Mouse (Mus musculus) G1E (cell line): ENCODE results near the gene Smg6. TPM values are rescaled to one million over a fixed set of nuclear protein-coding genes. Genes with fewer than 3 reads are reported as not detected.

Source experiments
- ATAC-seq: 2 replicates; pipeline ENCODE4 v1.8.0; 2016; ENCODE audit warnings: mild to moderate bottlenecking; ENCODE audit not compliant: insufficient number of reproducible peaks, poor library complexity, low FRiP score, severe bottlenecking; ENCODE audit errors: extremely low read depth
- DNase-seq: peaks from one replicate; pipeline ENCODE4 v3.0.0; 2012; ENCODE audit warnings: low spot score
- H3K27me3 ChIP-seq: 2 replicates; pipeline ENCODE4 v1.6.1; 2012; ENCODE audit warnings: mild to moderate bottlenecking, low read length, inconsistent platforms; ENCODE audit not compliant: insufficient read depth
- H3K36me3 ChIP-seq: replicated peaks from 2 replicates; pipeline ENCODE3; 2012; ENCODE audit warnings: mild to moderate bottlenecking, inconsistent platforms
- H3K4me1 ChIP-seq: 2 replicates; pipeline ENCODE4 v1.6.1; 2012; ENCODE audit warnings: low read depth, low read length, inconsistent platforms, mixed read lengths; ENCODE audit not compliant: insufficient read depth
- H3K4me3 ChIP-seq: 2 replicates; pipeline ENCODE4 v1.5.1; 2012; ENCODE audit warnings: low read depth, mild to moderate bottlenecking, inconsistent platforms, low read length, moderate library complexity, mixed read lengths
- H3K9me3 ChIP-seq: replicated peaks from 2 replicates; pipeline ENCODE4 v1.6.1; 2012; ENCODE audit warnings: inconsistent platforms
- CTCF ChIP-seq: IDR thresholded peaks from 2 replicates; pipeline ENCODE4 v1.5.1; 2012; ENCODE audit warnings: low read depth, low read length, inconsistent platforms, mixed read lengths
- GATA1 ChIP-seq: IDR thresholded peaks from 2 replicates; pipeline ENCODE4 v1.6.1; 2012; ENCODE audit warnings: borderline replicate concordance, low read length, inconsistent platforms, mixed read lengths
- GATA2 ChIP-seq: IDR thresholded peaks from 2 replicates; pipeline ENCODE4 v1.6.1; 2012; ENCODE audit warnings: low read depth, low read length, inconsistent platforms, borderline replicate concordance
- POLR2AphosphoS5 ChIP-seq: IDR thresholded peaks from 2 replicates; pipeline ENCODE4 v1.6.1; 2012; ENCODE audit warnings: low read depth, low read length, inconsistent platforms; ENCODE audit not compliant: insufficient replicate concordance
- TAL1 ChIP-seq: conservative IDR thresholded peaks from 2 replicates; pipeline ENCODE4 v1.6.1; 2012; ENCODE audit warnings: low read depth, low read length, inconsistent platforms, mixed read lengths
- polyA plus RNA-seq: library from polyadenylated mRNA; stranded (reverse); fragments of >175 nt; gene quantifications from 2 replicates; pipeline ENCODE4 v1.2.3, GENCODE M21; 2012
- total RNA-seq, 2 experiments: library from RNA; stranded (forward) in 1 of 2; stranded (reverse) in 1 of 2; fragments of 200-1000 nt in 1 of 2; fragments of >200 nt in 1 of 2; fragmentation: Nextera tagmentation in 1 of 2; gene quantifications; 2 replicates each; pipeline ENCODE4 v1.2.3; 2014 to 2017

Smg6 gene
- total and polyA plus RNA-seq, 3 experiments: 17.4 to 54.3 (median 42.1) TPM

DNA sequence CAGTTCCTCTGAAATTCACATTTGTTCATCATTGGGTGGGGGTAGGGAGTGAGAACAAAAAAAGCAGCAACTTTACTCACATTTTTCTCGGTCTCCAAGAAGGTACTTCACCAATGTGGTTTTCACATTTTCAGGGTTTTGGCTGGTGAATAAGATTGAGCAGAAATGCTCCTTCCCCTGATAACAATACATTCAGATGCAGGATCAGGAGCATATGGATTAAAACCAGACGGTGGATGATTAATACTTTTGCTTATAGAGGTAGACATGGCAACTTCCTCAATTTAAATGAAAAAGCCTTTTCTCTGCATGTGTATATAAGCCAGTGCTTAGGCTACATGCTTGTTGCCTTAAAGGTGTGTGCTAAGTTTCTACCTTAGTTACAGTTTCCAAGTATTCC is 148.9 kb downstream of the Smg6 start:
- Histone ChIP-seq H3K4me3 (no peak overlapping the region), H3K9me3 (no peaks in the 10 kb centered on the region), H3K4me1 (peaks cover 2% of the 10 kb centered on the region; the same call in 1 of the 2 replicates), H3K36me3 (peaks cover 32% of the 10 kb centered on the region), H3K27me3 (no peaks in the 10 kb centered on the region)
- DNase-seq: no peak
- no peak for ATAC-seq
- TF ChIP-seq GATA1 (no peak), POLR2AphosphoS5 (no peak), TAL1 (no peak), CTCF (no peak), GATA2 (no peak)

GRCm38 (mm10) chr11:75078616-75079015 is 153.0 kb downstream of the Smg6 start:
- Histone ChIP-seq H3K9me3 (no peaks in the 10 kb centered on the region), H3K36me3 (peaks cover 41% of the 10 kb centered on the region), H3K4me1 (no peaks in the 10 kb centered on the region; the same call in 1 of the 2 replicates), H3K27me3 (no peaks in the 10 kb centered on the region), H3K4me3 (no peak overlapping the region)
- TF ChIP-seq TAL1 (no peak), GATA1 (no peak), GATA2 (no peak), POLR2AphosphoS5 (no peak), CTCF (no peak)
- DNase-seq (no peak), ATAC-seq (no peak)

DNA sequence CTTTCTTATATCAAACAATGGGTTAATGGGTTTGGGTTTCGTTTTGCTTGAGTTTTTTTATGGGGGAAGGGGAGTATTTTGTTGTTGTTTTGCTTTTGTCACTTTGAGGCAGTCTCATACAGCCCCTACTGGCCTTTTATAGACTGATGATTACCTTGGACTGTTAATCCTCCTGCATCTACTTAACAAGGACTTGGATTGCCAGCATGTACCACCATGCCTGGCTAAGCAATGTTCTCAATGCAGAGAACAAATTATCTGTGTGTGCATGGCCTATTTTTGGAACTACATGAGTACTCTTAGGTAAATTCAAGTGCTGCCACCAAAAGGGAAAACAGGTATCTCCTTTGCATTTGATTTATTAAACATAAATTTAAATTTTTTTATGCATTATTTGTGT is 157.4 kb downstream of the Smg6 start:
- no peak overlapping the region for H3K4me3 ChIP-seq
- no peaks in the 10 kb centered on the region for H3K4me1 ChIP-seq
- no peak for DNase-seq
- no peak for ATAC-seq
- no peaks in the 10 kb centered on the region for H3K9me3 ChIP-seq
- peaks cover 46% of the 10 kb centered on the region for H3K36me3 ChIP-seq
- TF ChIP-seq GATA2: no peak
- no peak for TF ChIP-seq CTCF
- no peak for TF ChIP-seq TAL1
- TF ChIP-seq POLR2AphosphoS5: no peak
- TF ChIP-seq GATA1: no peak
- H3K27me3 ChIP-seq: no peaks in the 10 kb centered on the region

GRCm38 (mm10) chr11:75092159-75092558 is 166.5 kb downstream of the Smg6 start:
- Histone ChIP-seq H3K27me3 (no peaks in the 10 kb centered on the region), H3K4me1 (no peaks in the 10 kb centered on the region), H3K36me3 (peaks cover 13% of the 10 kb centered on the region), H3K4me3 (no peak overlapping the region), H3K9me3 (no peaks in the 10 kb centered on the region)
- TF ChIP-seq TAL1 (no peak), GATA1 (no peak), POLR2AphosphoS5 (no peak), CTCF (no peak)
- ATAC-seq: no peak
- DNase-seq: no peak

DNA sequence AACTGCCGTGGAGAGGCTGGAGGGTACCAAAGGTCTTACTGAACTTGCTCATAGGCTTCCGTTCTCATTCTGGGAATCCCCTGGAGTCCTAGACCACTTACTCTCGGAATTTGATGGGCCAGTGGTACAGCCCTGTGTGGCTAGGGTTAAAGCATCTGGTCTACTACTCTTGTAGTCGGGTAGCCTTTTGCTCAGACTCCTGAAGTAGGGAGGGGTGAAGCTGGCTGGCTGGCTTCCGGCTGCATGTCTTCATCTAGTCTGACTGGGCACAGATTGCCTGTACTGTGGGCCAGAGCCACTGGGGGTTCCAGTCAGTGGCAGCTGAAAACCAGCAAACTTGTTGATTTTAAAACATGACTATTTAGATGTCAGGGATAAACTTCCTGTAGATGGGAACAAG is 167.0 kb downstream of the Smg6 start:
- Histone ChIP-seq H3K36me3 (peaks cover 15% of the 10 kb centered on the region), H3K27me3 (no peaks in the 10 kb centered on the region), H3K4me3 (no peak overlapping the region), H3K4me1 (no peaks in the 10 kb centered on the region), H3K9me3 (no peaks in the 10 kb centered on the region)
- DNase-seq (no peak), ATAC-seq (no peak)
- TF ChIP-seq TAL1: no peak
- TF ChIP-seq GATA2: no peak
- TF ChIP-seq GATA1: no peak
- TF ChIP-seq POLR2AphosphoS5: no peak
- TF ChIP-seq CTCF: no peak

DNA sequence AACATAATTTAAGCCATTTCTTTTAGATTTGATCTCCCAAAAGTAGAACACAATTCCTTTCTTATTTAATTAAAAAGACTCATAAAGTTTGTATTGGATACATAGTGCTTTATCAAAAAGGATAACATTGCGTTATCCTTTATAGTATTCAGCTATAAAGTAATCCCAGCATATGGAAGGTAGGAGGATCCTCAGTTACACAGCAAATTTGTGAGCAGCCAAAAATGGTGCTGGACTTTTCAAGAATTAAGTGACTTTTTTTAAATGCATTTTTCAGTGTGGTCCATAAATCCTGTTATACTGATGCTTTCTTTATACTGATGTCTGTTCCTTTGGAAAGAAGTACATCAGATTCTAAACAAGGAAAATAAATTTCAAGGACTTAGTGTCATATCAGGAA is 169.1 kb downstream of the Smg6 start:
- DNase-seq (no peak), ATAC-seq (no peak)
- TF ChIP-seq GATA2 (no peak), POLR2AphosphoS5 (no peak), GATA1 (no peak), CTCF (no peak), TAL1 (no peak)
- peaks cover 14% of the 10 kb centered on the region for H3K36me3 ChIP-seq
- no peaks in the 10 kb centered on the region for H3K27me3 ChIP-seq
- H3K9me3 ChIP-seq: no peaks in the 10 kb centered on the region
- no peak overlapping the region for H3K4me3 ChIP-seq
- H3K4me1 ChIP-seq: no peaks in the 10 kb centered on the region
